20 mouse cellular contexts compared by ENCODE assay signal in the genomic region with DNA sequence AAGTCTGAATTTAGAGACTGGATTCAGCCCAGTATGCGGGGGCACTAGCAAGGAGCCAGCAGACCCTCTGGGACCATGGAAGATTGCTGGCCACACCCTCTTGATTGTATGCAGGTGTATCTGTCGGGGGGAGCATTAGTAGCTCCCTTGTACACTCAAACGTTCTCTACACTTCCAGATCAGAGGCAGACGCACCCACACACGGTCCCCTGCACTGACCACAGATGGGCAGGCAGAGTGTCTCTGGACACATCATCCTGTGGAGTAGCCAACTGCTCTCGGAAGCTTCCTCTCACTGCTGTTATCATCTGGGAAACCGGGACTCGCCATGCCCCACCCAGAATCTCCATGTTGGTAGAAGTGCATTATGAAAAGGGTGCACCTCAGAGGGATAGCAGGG.
A peak's percentile ranks its signal among the peaks of the same experiment; 100 is the strongest.
DNase-seq lines count a peak whose midpoint lies in the region; ATAC-seq and TF ChIP-seq lines count a peak whose summit lies in the region.
"Had no signal": no experiment of that assay in that cellular context is flagged by ENCODE, and none has a peak within 500 bp of the region (broad histone marks: within the 10 kb centered on the region; RNA-seq: fewer than 3 reads in every experiment).

No protein-coding gene starts in this region.

- H3K27ac ChIP-seq in forebrain, embryonic 14.5 days (ENCODE audit: low read depth, low read length): no peak overlapping the region
- no peak overlapping the region for H3K27ac ChIP-seq in forebrain, embryonic 16.5 days (ENCODE audit: low read length)
- H3K27ac ChIP-seq in kidney, embryonic 16.5 days (ENCODE audit: low read length): no peak overlapping the region
- H3K27ac ChIP-seq in testis, adult 2 months (ENCODE audit: control insufficient read depth, insufficient read depth, low read depth, low read length): no peak overlapping the region
- H3K27ac ChIP-seq: embryonic facial prominence, embryonic 13.5 days; gastrocnemius, adult 2 months; limb, embryonic 10.5 days had no signal

- no peak for TF ChIP-seq POLR2A in testis, adult 2 months (IDR thresholded peaks at IDR 0.05; ENCODE audit: control insufficient read depth, low read depth, low read length)

- no peak overlapping the region for H3K4me3 ChIP-seq in forebrain, embryonic 14.5 days (ENCODE audit: low read depth, low read length)
- H3K4me3 ChIP-seq in forebrain, embryonic 16.5 days (replicated peaks; ENCODE audit: low read length): no peak overlapping the region
- H3K4me3 ChIP-seq in kidney, embryonic 16.5 days (ENCODE audit: low read length): no peak overlapping the region
- peak overlapping the region; percentile 37; the same call in 1 of the 2 replicates for H3K4me3 ChIP-seq in testis, adult 2 months (ENCODE audit: control insufficient read depth, low read depth, low read length)
- H3K4me3 ChIP-seq: embryonic facial prominence, embryonic 13.5 days; gastrocnemius, adult 2 months; limb, embryonic 10.5 days; megakaryocyte, embryonic 14.5 days; myocyte had no signal

- no peaks in the 10 kb centered on the region for H3K4me1 ChIP-seq in forebrain, embryonic 14.5 days (ENCODE audit: control insufficient read depth, insufficient read depth, low read length)
- 0 out of 2 replicates have a peak, but pooled peaks cover 2% of the 10 kb centered on the region for H3K4me1 ChIP-seq in forebrain, embryonic 16.5 days (replicated peaks; ENCODE audit: control insufficient read depth, insufficient read depth, low read length)
- peaks cover 14% of the 10 kb centered on the region for H3K4me1 ChIP-seq in kidney, embryonic 16.5 days (ENCODE audit: insufficient read depth, low read length)
- no peaks in the 10 kb centered on the region for H3K4me1 ChIP-seq in testis, adult 2 months (ENCODE audit: control insufficient read depth, insufficient read depth, low read length)

- H3K9ac ChIP-seq in forebrain, embryonic 14.5 days (ENCODE audit: low read length): no peak overlapping the region
- no peak overlapping the region for H3K9ac ChIP-seq in forebrain, embryonic 16.5 days (replicated peaks; ENCODE audit: low read depth, low read length)
- H3K9ac ChIP-seq in kidney, embryonic 16.5 days (replicated peaks; ENCODE audit: low read length): no peak overlapping the region
- H3K9ac ChIP-seq: embryonic facial prominence, embryonic 13.5 days; liver, postnatal 0 days had no signal

- no peak for DNase-seq in forebrain, embryonic 14.5 days (ENCODE audit: low spot score)
- DNase-seq in kidney, postnatal 4 days: no peak
- no peak for DNase-seq in testis, postnatal 10 days (ENCODE audit: low spot score)
- no peak for DNase-seq in ovary, adult 18-20 months (ENCODE audit: low spot score)
- DNase-seq in ovary, postnatal 14 days (ENCODE audit: low spot score): no peak
- DNase-seq: adrenal gland, postnatal 25 days; cerebellum, adult 11 months; gastrocnemius, adult 2 months; heart, postnatal 10 days; liver, postnatal 0 days; spleen, adult 18-20 months had no signal

- 94% methylated on average over 8 of the region's 8 CpGs for WGBS in forebrain, embryonic 14.5 days
- 89% methylated on average over 8 of the region's 8 CpGs for WGBS in forebrain, embryonic 16.5 days
- 69% methylated on average over 8 of the region's 8 CpGs for WGBS in kidney, embryonic 16.5 days

- no peaks in the 10 kb centered on the region for H3K36me3 ChIP-seq in forebrain, embryonic 14.5 days (ENCODE audit: control insufficient read depth, insufficient read depth, low read length)
- H3K36me3 ChIP-seq in forebrain, embryonic 16.5 days (ENCODE audit: control insufficient read depth, insufficient read depth): no peaks in the 10 kb centered on the region
- no peaks in the 10 kb centered on the region for H3K36me3 ChIP-seq in kidney, embryonic 16.5 days (ENCODE audit: insufficient read depth, low read length)
- H3K36me3 ChIP-seq in testis, adult 2 months (ENCODE audit: control insufficient read depth, insufficient read depth, low read length): no peaks in the 10 kb centered on the region
- H3K36me3 ChIP-seq: embryonic facial prominence, embryonic 13.5 days; limb, embryonic 10.5 days had no signal

- TF ChIP-seq CTCF in testis, adult 2 months (IDR thresholded peaks at IDR 0.05; ENCODE audit: control insufficient read depth, insufficient read depth, insufficient replicate concordance, low read depth, low read length): no peak

- H3K9me3 ChIP-seq in forebrain, embryonic 14.5 days (replicated peaks; ENCODE audit: control insufficient read depth, low read length): no peaks in the 10 kb centered on the region
- H3K9me3 ChIP-seq in forebrain, embryonic 16.5 days (ENCODE audit: control insufficient read depth, low read length): no peaks in the 10 kb centered on the region
- 0 out of 2 replicates have a peak, but pooled peaks cover 5% of the 10 kb centered on the region for H3K9me3 ChIP-seq in kidney, embryonic 16.5 days (ENCODE audit: low read length)
- H3K9me3 ChIP-seq: embryonic facial prominence, embryonic 13.5 days; limb, embryonic 10.5 days had no signal

- no peaks in the 10 kb centered on the region for H3K27me3 ChIP-seq in forebrain, embryonic 14.5 days (replicated peaks; ENCODE audit: control insufficient read depth, insufficient read depth, low read length)
- no peaks in the 10 kb centered on the region for H3K27me3 ChIP-seq in forebrain, embryonic 16.5 days (replicated peaks; ENCODE audit: control insufficient read depth, insufficient read depth, low read length)
- no peaks in the 10 kb centered on the region for H3K27me3 ChIP-seq in kidney, embryonic 16.5 days (ENCODE audit: insufficient read depth, low read length)
- no peaks in the 10 kb centered on the region for H3K27me3 ChIP-seq in testis, adult 2 months (ENCODE audit: control insufficient read depth, insufficient read depth, low read length)
- H3K27me3 ChIP-seq: embryonic facial prominence, embryonic 13.5 days had no signal

- ATAC-seq in forebrain, embryonic 14.5 days: 0 out of 2 replicates have a peak, but pooled peaks have one; percentile 12
- ATAC-seq in forebrain, embryonic 16.5 days: no peak
- peak; percentile 53 for ATAC-seq in kidney, embryonic 16.5 days (ENCODE audit: low FRiP score, low TSS enrichment)
- ATAC-seq: CD4-positive, CD25-positive, alpha-beta regulatory T cell, adult 4 months; liver, postnatal 0 days had no signal

- H3K4me2 ChIP-seq in forebrain, embryonic 14.5 days (ENCODE audit: low read length): no peak overlapping the region
- H3K4me2 ChIP-seq in forebrain, embryonic 16.5 days (ENCODE audit: low read length): no peak overlapping the region
- no peak overlapping the region for H3K4me2 ChIP-seq in kidney, embryonic 16.5 days (replicated peaks; ENCODE audit: low read depth, low read length)
- H3K4me2 ChIP-seq: embryonic facial prominence, embryonic 13.5 days; heart, embryonic 11.5 days had no signal
